Mouse (Mus musculus) induced T-regulatory cell, adult 2 months (primary cell): ENCODE measurements at regions not wholly inside any gene's neighbourhood (a gene's known extent, or its start where the extent isn't known, plus 50 kb on each side); places are given as distances from the start of the nearest gene placed in this dataset.
A peak's percentile ranks its signal among the peaks of the same experiment; 100 is the strongest.

Experiments used
- DNase-seq: peaks from one replicate; pipeline ENCODE4 v3.0.0-alpha.2; 2012; ENCODE audit warnings: low read depth

DNA sequence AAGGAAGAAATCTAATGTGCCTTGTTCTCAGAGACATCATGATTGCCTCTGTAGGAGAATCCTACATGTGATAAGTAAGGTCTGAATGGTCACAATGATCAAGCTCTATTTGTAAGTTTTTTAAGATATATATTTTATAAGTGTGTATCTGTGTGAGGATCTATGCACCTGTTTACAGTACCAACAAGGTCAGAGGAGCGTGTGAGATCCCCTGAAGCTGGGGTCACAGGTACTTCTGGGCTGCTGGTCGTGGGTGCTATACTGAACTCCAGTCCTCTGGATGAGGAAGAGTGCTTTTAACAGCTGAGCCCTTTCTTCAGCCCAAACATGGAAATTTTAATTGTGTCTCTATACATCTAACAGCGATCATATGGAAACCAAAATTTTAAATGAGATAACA, 181.1 kb upstream of the Topaz1 start:
- DNase-seq: no peak

- DNase-seq: no peak
Observed at GRCm38 (mm10) chr9:122568691-122569441, 178.3 kb upstream of the Topaz1 start.

DNA sequence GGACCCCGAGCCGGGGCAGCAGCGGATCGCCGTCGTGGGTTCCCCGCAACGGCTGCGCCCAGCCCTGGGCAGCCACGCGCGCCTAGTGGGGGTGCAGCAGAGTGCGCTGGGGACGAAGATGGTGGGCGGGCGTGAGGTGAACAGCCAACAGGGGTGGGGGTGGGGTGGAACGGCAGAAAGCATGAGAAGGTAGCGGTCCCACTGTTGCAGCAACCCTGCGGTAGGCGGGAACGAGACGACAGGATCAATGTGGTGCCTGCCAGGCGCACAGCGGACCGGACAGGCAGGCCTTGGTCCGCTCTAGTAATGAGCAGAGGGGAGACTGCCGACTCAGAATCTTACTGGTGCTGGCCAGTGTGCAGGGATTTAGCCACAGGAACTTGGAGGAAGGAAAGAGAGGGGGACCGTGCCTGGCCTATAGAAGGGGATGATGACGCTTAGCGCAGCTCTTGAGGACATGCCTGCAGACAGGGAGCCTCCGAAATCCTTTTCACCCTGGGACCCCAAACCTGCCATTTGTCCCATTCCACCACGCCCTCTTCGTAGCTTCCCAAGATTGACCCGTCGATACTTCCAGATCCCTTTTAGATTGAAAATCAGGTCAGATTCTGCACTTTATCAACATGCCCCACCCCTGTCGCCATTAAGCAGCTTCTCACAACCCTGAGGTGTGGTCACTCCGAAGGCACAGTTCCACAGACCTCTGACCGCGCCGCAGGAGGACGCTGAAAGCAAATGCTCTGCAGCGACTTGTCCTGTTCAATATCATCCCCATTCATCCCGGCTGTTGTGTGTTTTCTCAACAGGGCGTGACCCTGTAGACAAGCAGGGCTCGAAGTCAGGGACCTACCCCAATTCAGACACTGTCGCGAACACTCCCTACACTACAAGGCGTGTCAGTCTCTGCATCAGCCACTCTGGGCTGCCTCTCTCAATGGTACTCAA, 177.4 kb upstream of the Topaz1 start:
- DNase-seq: no peak

- no peak for DNase-seq
Observed at GRCm38 (mm10) chr9:122571001-122571400, 176.1 kb upstream of the Topaz1 start.

- no peak for DNase-seq
Observed at GRCm38 (mm10) chr9:122571402-122572059, 175.6 kb upstream of the Topaz1 start.

- DNase-seq: no peak
Observed at GRCm38 (mm10) chr9:122572060-122572835, 174.9 kb upstream of the Topaz1 start.

- no peak for DNase-seq
Observed at GRCm38 (mm10) chr9:122572836-122573267, 174.3 kb upstream of the Topaz1 start.

- no peak for DNase-seq
Observed at GRCm38 (mm10) chr9:122585228-122585627, 161.9 kb upstream of the Topaz1 start.

DNA sequence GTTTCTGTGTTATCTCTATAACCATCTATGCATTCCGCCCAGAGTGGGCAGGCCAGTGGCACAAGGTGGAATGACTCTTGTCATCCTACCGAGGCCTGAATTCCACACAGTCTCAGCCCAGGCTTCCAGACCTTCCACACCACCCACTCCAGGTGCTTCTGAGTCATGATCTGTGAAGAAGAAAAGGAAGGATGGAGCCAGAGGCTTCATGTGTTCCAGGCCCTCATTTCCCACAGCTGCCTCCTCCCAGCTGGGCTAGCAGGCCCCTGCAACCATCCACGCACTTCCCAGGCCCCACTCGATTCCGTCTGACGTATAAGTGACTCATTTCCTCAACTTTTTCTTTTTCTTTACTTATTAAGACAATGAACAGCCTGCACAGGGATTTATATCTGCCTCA, 160.7 kb upstream of the Topaz1 start:
- DNase-seq: no peak

DNA sequence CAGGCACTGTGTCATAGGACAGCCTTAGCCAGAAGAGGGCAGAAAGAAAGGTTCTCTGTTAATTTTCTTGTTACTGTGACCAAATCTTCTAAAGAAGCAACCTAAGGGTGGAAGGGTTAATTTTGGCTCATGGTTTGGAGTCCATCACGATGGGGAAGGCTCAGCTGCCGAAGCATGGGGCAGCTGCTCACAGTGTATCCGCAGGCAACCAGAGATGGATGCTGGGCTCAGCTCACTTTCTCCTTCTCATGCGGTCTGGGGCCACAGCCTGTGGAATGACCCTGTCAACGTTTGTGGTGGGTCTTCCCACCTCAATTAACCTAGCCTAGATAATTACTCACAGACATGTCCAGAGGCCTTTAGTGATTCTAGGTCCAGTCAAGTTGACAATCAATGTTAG, 160.2 kb upstream of the Topaz1 start:
- no peak for DNase-seq

GRCm38 (mm10) chr9:122588246-122588645, 158.9 kb upstream of the Topaz1 start:
- DNase-seq: no peak

- no peak for DNase-seq
Observed at GRCm38 (mm10) chr9:122592820-122593615, 154.1 kb upstream of the Topaz1 start.

DNA sequence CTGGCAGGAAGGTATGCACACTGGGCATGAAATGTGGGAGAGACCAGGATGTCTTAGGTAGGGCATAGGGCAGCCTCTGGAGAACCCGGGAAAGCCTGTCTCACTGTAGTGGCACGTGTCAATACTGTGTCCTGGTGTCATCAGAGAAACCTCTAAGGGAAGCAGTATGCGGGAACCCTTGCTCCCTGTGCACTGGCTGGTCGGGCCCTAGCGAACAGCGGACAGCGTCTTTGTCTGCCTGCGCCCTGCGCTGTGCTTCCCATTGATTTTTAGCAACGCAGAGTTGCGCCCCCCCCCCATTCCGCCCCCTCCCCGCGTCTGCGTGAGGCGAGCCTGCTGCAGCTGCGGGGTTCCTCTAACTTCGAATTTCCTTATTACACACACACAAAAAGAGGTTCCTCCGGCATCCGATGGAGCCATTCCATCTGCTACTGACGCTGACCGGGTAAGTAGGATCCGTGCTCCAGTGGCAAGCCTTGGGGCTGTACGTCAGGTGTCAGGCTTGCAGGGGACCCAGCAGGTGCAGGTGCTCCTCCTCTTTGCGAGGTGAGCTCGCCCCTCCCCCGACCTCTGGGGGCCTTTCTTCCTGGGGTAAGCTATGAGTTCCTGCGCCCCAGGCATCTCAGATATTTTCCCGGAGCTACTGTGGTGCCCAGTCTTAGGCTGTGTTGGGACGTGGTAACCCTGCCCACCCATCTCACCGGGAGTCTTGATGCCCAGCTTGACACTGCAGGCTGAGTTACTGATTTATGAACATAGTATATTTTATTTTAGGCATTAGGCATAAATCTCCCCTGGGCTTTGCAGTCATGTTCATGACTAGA, 151.8 kb upstream of the Topaz1 start:
- no peak for DNase-seq

GRCm38 (mm10) chr9:122603106-122603505, 144.0 kb upstream of the Topaz1 start:
- DNase-seq: no peak

- DNase-seq: no peak
Observed at GRCm38 (mm10) chr9:122609616-122610015, 137.5 kb upstream of the Topaz1 start.

GRCm38 (mm10) chr9:122610918-122611317, 136.2 kb upstream of the Topaz1 start:
- DNase-seq: no peak

GRCm38 (mm10) chr9:122614579-122615252, 132.4 kb upstream of the Topaz1 start:
- DNase-seq: no peak

- peak; percentile 21 for DNase-seq
Observed at GRCm38 (mm10) chr9:122615351-122615750, 131.8 kb upstream of the Topaz1 start.

DNA sequence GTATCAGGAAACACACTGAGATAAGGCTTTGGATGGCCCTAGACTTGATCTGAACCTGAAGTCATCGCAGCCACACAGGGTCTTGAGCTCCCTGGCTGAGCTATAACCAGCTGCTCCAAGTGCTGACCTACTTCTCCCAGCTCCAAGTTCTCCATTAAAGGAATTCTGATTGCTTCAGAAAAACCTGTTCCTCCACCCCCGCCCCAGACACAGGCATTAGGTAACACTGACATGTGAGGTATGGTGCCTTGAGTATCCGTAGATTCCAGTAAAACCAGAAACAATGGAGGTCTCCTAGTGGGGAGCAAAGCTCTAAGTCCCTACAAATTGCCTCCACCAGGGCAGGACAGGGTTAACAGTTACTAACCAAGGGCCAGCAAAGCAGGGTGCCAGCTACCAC, 129.4 kb upstream of the Topaz1 start:
- no peak for DNase-seq
